Mouse (Mus musculus) hematopoietic multipotent progenitor cell, adult 10-12 weeks (in vitro differentiated cells): ENCODE data around the gene Fancc. TPM values are rescaled to one million over a fixed set of nuclear protein-coding genes. Genes with fewer than 3 reads are reported as not detected.

Source experiments
- polyA plus RNA-seq: library from polyadenylated mRNA; stranded (reverse); fragments of >175 nt; gene quantifications from 2 replicates; pipeline ENCODE4 v1.2.3, GENCODE M21; 2012; ENCODE audit warnings: low replicate concordance

Fancc gene
- 1.8 and 3.7 TPM in 2 replicates for polyA plus RNA-seq

GRCm38 (mm10) chr13:63496646-63497582 lies at the start of gene Fancc:
TSS of gene Fancc (minus strand) at chr13:63497278.

Other genes starting within 250 kb of the Fancc start
- 25.0 and 25.8 TPM in 2 replicates for gene Ptch1, start 76.3 kb upstream of the Fancc start, polyA plus RNA-seq